In genomic region chr9:78292462-78292861, GRCm38 (mm10) we compare ENCODE assay signal across 13 mouse cellular contexts. TPM values are rescaled to one million over a fixed set of nuclear protein-coding genes. Genes with fewer than 3 reads are reported as not detected.
"Had no signal": no experiment of that assay in that cellular context is flagged by ENCODE, and none has a peak within 500 bp of the region (broad histone marks: within the 10 kb centered on the region; RNA-seq: fewer than 3 reads in every experiment).

No protein-coding gene starts in this region.

RNA-seq across cellular contexts. Expression of gene Gm10639, which starts 2.7 kb away (rescaled TPM):
- polyA plus RNA-seq: neural tube, embryonic 13.5 days; neural tube, embryonic 14.5 days; neural tube, embryonic 15.5 days; small intestine, adult 2 months; spleen, adult 2 months; stomach, embryonic 14.5 days; testis, adult 2 months; thymus, adult 2 months; thymus, postnatal 0 days had no signal

RNA-seq across cellular contexts. Expression of gene Omt2a, which starts 22.1 kb away (rescaled TPM):
- polyA plus RNA-seq: neural tube, embryonic 13.5 days; neural tube, embryonic 14.5 days; neural tube, embryonic 15.5 days; small intestine, adult 2 months; spleen, adult 2 months; stomach, embryonic 14.5 days; stomach, embryonic 15.5 days; stomach, embryonic 16.5 days; stomach, postnatal 0 days; testis, adult 2 months; thymus, postnatal 0 days; urinary bladder, adult 2 months had no signal

RNA-seq across cellular contexts. Expression of gene Omt2b, which starts 34.9 kb away (rescaled TPM):
- polyA plus RNA-seq: neural tube, embryonic 13.5 days; neural tube, embryonic 14.5 days; neural tube, embryonic 15.5 days; small intestine, adult 2 months; spleen, adult 2 months; stomach, embryonic 14.5 days; stomach, embryonic 15.5 days; stomach, embryonic 16.5 days; stomach, postnatal 0 days; testis, adult 2 months; urinary bladder, adult 2 months had no signal

RNA-seq across cellular contexts. Expression of gene Gm3776, which starts 35.5 kb away (rescaled TPM):
- polyA plus RNA-seq: neural tube, embryonic 13.5 days; neural tube, embryonic 14.5 days; neural tube, embryonic 15.5 days; spleen, adult 2 months; testis, adult 2 months; thymus, postnatal 0 days had no signal
